In the genomic region with DNA sequence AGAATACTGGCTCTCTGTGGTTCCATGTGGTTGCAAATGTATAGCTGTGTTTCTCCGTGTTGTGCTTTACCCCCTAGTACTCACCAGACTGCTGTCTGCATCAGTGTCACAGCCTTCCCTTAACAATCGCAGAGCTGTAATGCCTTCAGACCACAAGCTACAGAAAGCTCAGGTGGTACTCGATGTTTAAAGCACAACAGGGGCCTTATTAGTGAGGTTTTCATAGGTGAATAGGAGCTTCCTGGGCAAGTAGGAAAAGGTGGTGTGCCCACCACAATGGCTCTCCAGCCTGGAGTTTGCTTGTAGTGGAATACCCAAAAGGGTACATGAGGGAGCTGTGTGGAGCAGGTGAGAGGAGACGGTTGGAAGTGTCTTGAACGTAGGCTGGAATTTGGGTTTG, we compare ENCODE assay signal across 8 mouse cellular contexts.
"Had no signal": no experiment of that assay in that cellular context is flagged by ENCODE, and none has a peak within 500 bp of the region (broad histone marks: within the 10 kb centered on the region; RNA-seq: fewer than 3 reads in every experiment).

No protein-coding gene starts in this region.

- DNase-seq: left cerebral cortex, postnatal 4 days; lung, postnatal 10 days; right cerebral cortex, postnatal 14 days had no signal

- H3K9me3 ChIP-seq: intestine, embryonic 15.5 days; kidney, embryonic 15.5 days; limb, embryonic 13.5 days; liver, embryonic 12.5 days; midbrain, embryonic 13.5 days had no signal

- H3K36me3 ChIP-seq: intestine, embryonic 15.5 days; kidney, embryonic 15.5 days; limb, embryonic 13.5 days; liver, embryonic 12.5 days; midbrain, embryonic 13.5 days had no signal

- H3K4me3 ChIP-seq: intestine, embryonic 15.5 days; limb, embryonic 13.5 days; liver, embryonic 12.5 days; midbrain, embryonic 13.5 days had no signal

- H3K27ac ChIP-seq: intestine, embryonic 15.5 days; limb, embryonic 13.5 days; liver, embryonic 12.5 days; midbrain, embryonic 13.5 days had no signal

- H3K27me3 ChIP-seq: intestine, embryonic 15.5 days; kidney, embryonic 15.5 days; limb, embryonic 13.5 days; midbrain, embryonic 13.5 days had no signal

- H3K4me2 ChIP-seq: limb, embryonic 13.5 days; midbrain, embryonic 13.5 days had no signal

- H3K9ac ChIP-seq: intestine, embryonic 15.5 days; kidney, embryonic 15.5 days; limb, embryonic 13.5 days; liver, embryonic 12.5 days; midbrain, embryonic 13.5 days had no signal

- H3K4me1 ChIP-seq: limb, embryonic 13.5 days; liver, embryonic 12.5 days; midbrain, embryonic 13.5 days had no signal
